Mouse (Mus musculus) lung, postnatal 0 days (tissue): ENCODE data around the gene Fam102b.

Source experiments
- CTCF ChIP-seq: IDR thresholded peaks from 2 replicates; pipeline ENCODE4 v1.5.1; 2016; ENCODE audit warnings: antibody characterized with exemption, mild to moderate bottlenecking
- EP300 ChIP-seq: IDR thresholded peaks from 2 replicates; pipeline ENCODE4 v1.6.1; 2016; ENCODE audit warnings: antibody characterized with exemption, mild to moderate bottlenecking, control low read depth

DNA sequence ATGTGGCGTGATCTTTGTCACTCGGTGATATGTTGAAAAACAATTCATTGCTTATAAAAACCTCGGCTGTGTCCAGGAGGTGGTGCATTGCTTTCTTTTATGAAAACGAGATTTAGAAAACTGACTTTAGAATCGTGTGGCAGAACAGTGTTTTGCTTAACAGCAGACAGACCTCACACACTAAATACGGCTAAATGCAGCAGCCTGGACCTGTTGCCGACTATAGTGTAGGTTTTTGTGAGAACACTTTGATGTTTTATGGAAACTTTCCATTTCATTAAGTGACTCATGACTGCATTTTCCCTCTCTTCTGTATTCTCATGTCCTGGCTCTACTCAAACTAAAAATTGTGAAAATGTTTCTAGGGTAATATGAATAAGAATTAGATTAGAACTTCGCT lies 32.5 kb upstream of the Fam102b start:
- TF ChIP-seq CTCF (peak; percentile 8; the same call in 1 of the 2 replicates), EP300 (no peak)
